Mouse (Mus musculus) induced T-regulatory cell, adult 2 months (primary cell): ENCODE data around the gene Igsf21.

ENCODE experiments used
- DNase-seq: peaks from one replicate; pipeline ENCODE4 v3.0.0-alpha.2; 2012; ENCODE audit warnings: low read depth

Gene Igsf21

DNA sequence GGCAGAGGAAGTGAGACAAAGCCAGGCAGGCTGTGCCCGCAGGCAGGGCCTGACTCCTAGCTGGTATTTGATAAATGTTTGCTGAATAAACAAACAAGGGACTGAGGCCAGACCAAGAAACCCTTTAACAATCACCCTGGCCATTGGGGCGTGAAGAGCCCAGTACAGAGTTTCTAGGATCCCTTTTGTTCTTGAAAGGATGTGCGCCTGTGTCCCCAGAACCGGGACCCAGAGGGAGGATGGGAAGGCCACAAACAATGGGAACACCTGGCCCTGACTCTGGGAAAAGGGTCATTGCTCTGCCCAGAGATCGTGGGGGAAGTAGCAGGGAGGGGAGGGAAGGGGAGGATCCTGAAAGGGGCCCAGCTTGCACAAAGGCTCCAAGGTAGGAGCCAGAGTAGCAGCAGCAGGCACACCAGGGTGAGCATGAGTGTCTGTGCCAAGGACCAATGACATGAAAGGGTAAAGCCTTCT is 269.2 kb downstream of the Igsf21 start:
- DNase-seq, result no peak
